In the genomic region with DNA sequence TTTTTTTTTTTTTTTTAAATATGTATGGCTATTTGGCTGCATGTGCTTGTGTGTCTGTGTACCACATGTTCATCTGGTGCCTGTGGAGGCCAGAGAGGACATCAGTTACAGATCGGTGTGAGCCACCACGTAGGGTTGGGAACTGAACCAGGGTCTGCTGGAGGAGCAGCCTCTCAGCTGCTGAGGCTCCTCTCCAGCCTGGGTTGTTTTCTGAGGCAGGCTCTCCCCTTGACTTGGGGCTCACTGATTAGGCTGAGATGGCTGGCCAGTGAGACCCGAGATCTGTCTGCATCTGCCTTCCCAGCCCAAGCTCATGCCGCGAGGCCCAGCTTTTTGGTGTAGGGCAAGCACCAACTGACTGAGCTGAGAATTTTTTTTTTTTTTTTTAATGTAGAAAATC, we compare ENCODE assay signal across 24 mouse cellular contexts. TPM values are rescaled to one million over a fixed set of nuclear protein-coding genes. Genes with fewer than 3 reads are reported as not detected.
A peak's percentile ranks its signal among the peaks of the same experiment; 100 is the strongest.
DNase-seq lines count a peak whose midpoint lies in the region; ATAC-seq and TF ChIP-seq lines count a peak whose summit lies in the region.
"Had no signal": no experiment of that assay in that cellular context is flagged by ENCODE, and none has a peak within 500 bp of the region (broad histone marks: within the 10 kb centered on the region; RNA-seq: fewer than 3 reads in every experiment).

No protein-coding gene starts in this region.

- H3K4me2 ChIP-seq in forebrain, embryonic 15.5 days (replicated peaks): no peak overlapping the region
- H3K4me2 ChIP-seq: embryonic facial prominence, embryonic 13.5 days; heart, embryonic 15.5 days; hindbrain, embryonic 14.5 days; limb, embryonic 13.5 days; liver, embryonic 12.5 days; neural tube, embryonic 13.5 days had no signal

- H3K9ac ChIP-seq in forebrain, embryonic 15.5 days (replicated peaks): no peak overlapping the region
- H3K9ac ChIP-seq: embryonic facial prominence, embryonic 13.5 days; heart, embryonic 15.5 days; hindbrain, embryonic 14.5 days; limb, embryonic 13.5 days; liver, embryonic 12.5 days; neural tube, embryonic 13.5 days had no signal

- no peak for TF ChIP-seq CTCF in lung, adult 2 months (IDR thresholded peaks at IDR 0.05; ENCODE audit: insufficient read depth, low read length)
- TF ChIP-seq CTCF in spleen, adult 2 months (IDR thresholded peaks at IDR 0.05; ENCODE audit: extremely low read depth, insufficient read depth, insufficient read length, insufficient replicate concordance): no peak
- no peak for TF ChIP-seq CTCF in left cerebral cortex, adult 2 months (IDR thresholded peaks at IDR 0.05)

- DNase-seq in forebrain, embryonic 10.5 days (ENCODE audit: extremely low spot score, low spot score): no peak
- DNase-seq in lung, adult 2 months: peak; percentile 13
- DNase-seq in lung, postnatal 10 days: no peak
- DNase-seq in spleen, adult 2 months (ENCODE audit: low read depth in 1 of 2, low spot score in 2 of 2): peak in 1 of 2 experiments; percentile 2
- DNase-seq in spleen, adult 12 weeks (ENCODE audit: low spot score): no peak
- DNase-seq in splenic B cell, adult 2 months (ENCODE audit: low read depth, low spot score): peak; percentile 11
- no peak for DNase-seq in left cerebral cortex, adult 2 months (ENCODE audit: extremely low spot score in 1 of 2, low spot score in 2 of 2)
- DNase-seq: adrenal gland, postnatal 36 days; embryo, embryonic 11 days; gastrocnemius, postnatal 25 days; heart, postnatal 36 days; kidney, postnatal 36 days; layer of hippocampus, postnatal 36 days had no signal

- no peaks in the 10 kb centered on the region for H3K36me3 ChIP-seq in forebrain, embryonic 15.5 days
- H3K36me3 ChIP-seq in forebrain, embryonic 10.5 days (replicated peaks): no peaks in the 10 kb centered on the region
- no peaks in the 10 kb centered on the region for H3K36me3 ChIP-seq in spleen, adult 2 months (ENCODE audit: control insufficient read depth, insufficient read depth, low read length)
- no peaks in the 10 kb centered on the region for H3K36me3 ChIP-seq in splenic B cell, adult 2 months (ENCODE audit: control insufficient read depth, insufficient read depth, low read length, poor library complexity, severe bottlenecking)
- H3K36me3 ChIP-seq: embryonic facial prominence, embryonic 13.5 days; heart, embryonic 15.5 days; limb, embryonic 13.5 days; liver, embryonic 12.5 days; midbrain, embryonic 10.5 days; neural tube, embryonic 13.5 days had no signal

- 0 out of 2 replicates have a peak, but pooled peaks have one; percentile 36 for ATAC-seq in forebrain, embryonic 15.5 days (replicated peaks)
- ATAC-seq: intestine, postnatal 0 days; liver, embryonic 12.5 days had no signal

- no peaks in the 10 kb centered on the region for H3K27me3 ChIP-seq in forebrain, embryonic 15.5 days
- H3K27me3 ChIP-seq in forebrain, embryonic 10.5 days (ENCODE audit: poor library complexity, severe bottlenecking): no peaks in the 10 kb centered on the region
- no peaks in the 10 kb centered on the region for H3K27me3 ChIP-seq in spleen, adult 2 months (ENCODE audit: control insufficient read depth, insufficient read depth, low read length)
- no peaks in the 10 kb centered on the region for H3K27me3 ChIP-seq in splenic B cell, adult 2 months (ENCODE audit: control insufficient read depth, insufficient read depth, low read length, poor library complexity, severe bottlenecking)
- H3K27me3 ChIP-seq: embryonic facial prominence, embryonic 13.5 days; heart, embryonic 15.5 days; limb, embryonic 13.5 days; liver, embryonic 12.5 days; neural tube, embryonic 13.5 days had no signal

- 76% methylated on average over 5 of the region's 5 CpGs for WGBS in forebrain, embryonic 15.5 days
- 87% methylated on average over 5 of the region's 5 CpGs for WGBS in forebrain, embryonic 10.5 days
- WGBS in lung, adult 2 months: 68% methylated on average over 5 of the region's 5 CpGs
- 79% methylated on average over 5 of the region's 5 CpGs for WGBS in spleen, adult 2 months

- H3K4me1 ChIP-seq in forebrain, embryonic 15.5 days: peaks cover 9% of the 10 kb centered on the region
- no peaks in the 10 kb centered on the region for H3K4me1 ChIP-seq in forebrain, embryonic 10.5 days
- no peaks in the 10 kb centered on the region for H3K4me1 ChIP-seq in lung, adult 2 months (ENCODE audit: control insufficient read depth, insufficient read depth, low read length)
- H3K4me1 ChIP-seq in spleen, adult 2 months (ENCODE audit: control insufficient read depth, insufficient read depth, insufficient read length): peaks cover 3% of the 10 kb centered on the region; the same call in 1 of the 2 replicates
- H3K4me1 ChIP-seq: embryonic facial prominence, embryonic 13.5 days; heart, embryonic 15.5 days; limb, embryonic 13.5 days; midbrain, embryonic 10.5 days had no signal

- intact Hi-C loops in left cerebral cortex, adult 2 months (cut with DNase I): no loop called here

- no peaks in the 10 kb centered on the region for H3K9me3 ChIP-seq in forebrain, embryonic 15.5 days
- H3K9me3 ChIP-seq in forebrain, embryonic 10.5 days: peaks cover 3% of the 10 kb centered on the region; the same call in 1 of the 2 replicates
- H3K9me3 ChIP-seq: heart, embryonic 15.5 days; liver, embryonic 12.5 days; neural tube, embryonic 13.5 days had no signal

- H3K27ac ChIP-seq in forebrain, embryonic 15.5 days (replicated peaks): no peak overlapping the region
- H3K27ac ChIP-seq in forebrain, embryonic 10.5 days: no peak overlapping the region
- H3K27ac ChIP-seq in spleen, adult 2 months (ENCODE audit: insufficient read depth, low read length): peak overlapping the region; percentile 2; the same call in 1 of the 2 replicates
- H3K27ac ChIP-seq in left cerebral cortex, adult 2 months: no peak overlapping the region; the same call in 1 of the 2 replicates
- H3K27ac ChIP-seq: embryonic facial prominence, embryonic 13.5 days; heart, embryonic 15.5 days; hindbrain, embryonic 14.5 days; limb, embryonic 13.5 days; liver, embryonic 12.5 days; midbrain, embryonic 10.5 days had no signal

- H3K4me3 ChIP-seq in forebrain, embryonic 15.5 days: no peak overlapping the region
- H3K4me3 ChIP-seq in forebrain, embryonic 10.5 days: no peak overlapping the region
- H3K4me3 ChIP-seq in lung, adult 2 months (replicated peaks; ENCODE audit: extremely low read depth, low read depth, low read length): no peak overlapping the region
- no peak overlapping the region for H3K4me3 ChIP-seq in spleen, adult 2 months (ENCODE audit: extremely low read depth, insufficient read depth, insufficient read length)
- no peak overlapping the region for H3K4me3 ChIP-seq in left cerebral cortex, adult 2 months
- H3K4me3 ChIP-seq: embryonic facial prominence, embryonic 13.5 days; erythroblast, embryonic 14.5 days; heart, embryonic 15.5 days; limb, embryonic 13.5 days; liver, embryonic 12.5 days; midbrain, embryonic 10.5 days; myocyte; neural tube, embryonic 13.5 days had no signal

- no peak for TF ChIP-seq POLR2A in lung, adult 2 months (IDR thresholded peaks at IDR 0.05; ENCODE audit: borderline replicate concordance, extremely low read depth, low read depth, low read length)
- no peak for TF ChIP-seq POLR2A in spleen, adult 2 months (IDR thresholded peaks at IDR 0.05; ENCODE audit: low read depth, low read length)

RNA-seq across cellular contexts. Expression of a gene that starts 57.9 kb away (rescaled TPM):
- 26.2 and 27.7 TPM in 2 replicates for polyA plus RNA-seq in forebrain, embryonic 15.5 days (2015; fragmentation: Nextera tagmentation; extraction: Ambion mirVana)
- 9.3 and 9.8 TPM in 2 replicates for polyA plus RNA-seq in forebrain, embryonic 10.5 days (2016; fragmentation: Nextera tagmentation; extraction: Ambion mirVana)
- 3.0 and 5.2 TPM in 2 replicates for polyA plus RNA-seq in lung, adult 2 months (2012; rRNA removed)
- 1.4 and 1.6 TPM in 2 replicates for polyA plus RNA-seq in spleen, adult 2 months (2012; rRNA removed)
- 10 to 100 TPM; 83.4 to 87.6 TPM for total RNA-seq in left cerebral cortex, adult 2 months (2021)

Comparison
In these comparisons a context has a peak if more than half of its experiments do, and no peak if none do; other contexts are left out.
1. DNase-seq: peak in lung, adult 2 months (single experiment) and splenic B cell, adult 2 months (single experiment); none in forebrain, embryonic 10.5 days (single experiment), lung, postnatal 10 days (single experiment), spleen, adult 12 weeks (single experiment) and left cerebral cortex, adult 2 months (0 of 2).